Mouse (Mus musculus) hindbrain, embryonic 13.5 days (tissue): ENCODE measurements around the gene Slc12a8. TPM values are rescaled to one million over a fixed set of nuclear protein-coding genes. Genes with fewer than 3 reads are reported as not detected.

Experiments
- ATAC-seq: fragments of 200-750 bp; cut with Nextera tagmentation; 2 replicates; pipeline ENCODE4 v1.8.0; 2017; ENCODE audit warnings: moderate TSS enrichment; ENCODE audit not compliant: low FRiP score
- H3K27ac ChIP-seq: fragments of 300-500 bp; sonication (generic); 2 replicates; pipeline ENCODE4 v1.5.1; 2015; ENCODE audit warnings: inconsistent platforms, mild to moderate bottlenecking, moderate library complexity
- H3K27me3 ChIP-seq: fragments of 300-500 bp; sonication (generic); 2 replicates; pipeline ENCODE4 v1.6.1; 2015; ENCODE audit warnings: mild to moderate bottlenecking, inconsistent platforms
- H3K36me3 ChIP-seq: fragments of 300-500 bp; sonication (generic); 2 replicates; pipeline ENCODE4 v1.6.1; 2015; ENCODE audit warnings: mild to moderate bottlenecking, inconsistent platforms
- H3K4me1 ChIP-seq: fragments of 300-500 bp; sonication (generic); replicated peaks from 2 replicates; pipeline ENCODE4 v1.6.1; 2015; ENCODE audit warnings: inconsistent platforms
- H3K4me2 ChIP-seq: fragments of 300-500 bp; sonication (generic); 2 replicates; pipeline ENCODE4 v1.6.1; 2015; ENCODE audit warnings: inconsistent platforms, mild to moderate bottlenecking, moderate library complexity
- H3K4me3 ChIP-seq: fragments of 300-500 bp; sonication (generic); 2 replicates; pipeline ENCODE4 v1.5.1; 2015; ENCODE audit warnings: mild to moderate bottlenecking, inconsistent platforms
- H3K9ac ChIP-seq: fragments of 300-500 bp; sonication (generic); 2 replicates; pipeline ENCODE4 v1.6.1; 2015; ENCODE audit warnings: mild to moderate bottlenecking, inconsistent platforms
- H3K9me3 ChIP-seq: fragments of 300-500 bp; sonication (generic); 2 replicates; pipeline ENCODE4 v1.6.1; 2016; ENCODE audit warnings: inconsistent platforms
- WGBS: fragments of 180-500 bp; shearing (Covaris S2); methylation state at CpG from one replicate; pipeline ENCODE4 v1.1.7; 2015; 5-methylcytosine and 5-hydroxymethylcytosine counted together
- polyA plus RNA-seq: library from polyadenylated mRNA; unstranded; fragments of >200 nt; fragmentation: Nextera tagmentation; extraction: Ambion mirVana; gene quantifications from 2 replicates; pipeline ENCODE4 v1.2.1, GENCODE M21; 2015

Gene Slc12a8
- polyA plus RNA-seq, 1 experiment from 2014 or later, result 0.62 TPM

DNA sequence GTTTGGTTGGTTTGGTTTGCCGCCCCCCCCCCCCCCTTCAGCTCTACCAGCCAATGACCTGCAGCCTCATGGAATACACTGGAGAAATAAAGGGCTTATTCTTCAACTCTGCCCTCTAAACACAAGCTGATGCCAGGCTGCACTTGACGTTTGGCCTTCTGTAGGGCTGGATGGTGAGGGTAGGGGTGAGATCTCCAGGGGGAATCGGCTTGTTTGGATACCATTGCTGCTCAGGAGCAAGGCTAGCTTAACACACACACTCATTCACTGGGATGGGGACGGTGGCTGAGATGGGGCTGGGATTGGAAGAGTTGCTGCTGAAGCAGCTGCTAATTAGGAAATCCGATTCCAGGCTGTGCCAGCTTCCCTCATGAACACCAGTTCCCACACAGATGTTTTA is 183.5 kb downstream of the Slc12a8 start:
- H3K4me2 ChIP-seq, result no peak overlapping the region
- no peak overlapping the region for H3K4me3 ChIP-seq
- H3K27ac ChIP-seq, result no peak overlapping the region; the same call in 1 of the 2 replicates
- H3K9me3 ChIP-seq, result no peaks in the 10 kb centered on the region
- H3K4me1 ChIP-seq, result peaks cover 56% of the 10 kb centered on the region
- no peak for ATAC-seq
- 71% methylated on average over 5 of the region's 5 CpGs for WGBS
- no peaks in the 10 kb centered on the region for H3K27me3 ChIP-seq
- no peak overlapping the region for H3K9ac ChIP-seq
- no peaks in the 10 kb centered on the region for H3K36me3 ChIP-seq

DNA sequence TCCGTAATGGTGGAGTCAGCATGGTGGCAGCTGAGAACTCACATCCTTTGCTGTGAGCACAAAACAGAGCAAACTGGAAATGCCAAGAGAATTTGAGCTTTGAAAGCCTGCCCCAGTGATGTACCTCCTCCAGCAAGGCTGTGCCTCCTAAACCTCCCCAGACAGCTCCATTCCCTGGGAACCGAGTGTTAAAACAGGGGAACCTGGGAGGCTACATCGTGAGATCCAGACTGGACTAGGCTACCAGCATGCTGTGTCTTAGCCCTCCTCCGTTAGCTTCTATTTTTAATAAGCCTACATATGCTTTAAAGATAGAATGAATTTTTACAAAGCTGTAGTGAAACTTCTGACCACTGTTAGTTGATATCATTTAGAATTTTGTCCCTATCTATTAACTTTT is 184.7 kb downstream of the Slc12a8 start:
- peaks cover 44% of the 10 kb centered on the region for H3K4me1 ChIP-seq
- no peaks in the 10 kb centered on the region for H3K36me3 ChIP-seq
- H3K9ac ChIP-seq, result no peak overlapping the region
- H3K9me3 ChIP-seq, result no peaks in the 10 kb centered on the region
- no peak overlapping the region for H3K4me3 ChIP-seq
- 91% methylated on average over 4 of the region's 4 CpGs for WGBS
- H3K27me3 ChIP-seq, result no peaks in the 10 kb centered on the region
- no peak overlapping the region for H3K4me2 ChIP-seq
- ATAC-seq, result no peak
- no peak overlapping the region for H3K27ac ChIP-seq

DNA sequence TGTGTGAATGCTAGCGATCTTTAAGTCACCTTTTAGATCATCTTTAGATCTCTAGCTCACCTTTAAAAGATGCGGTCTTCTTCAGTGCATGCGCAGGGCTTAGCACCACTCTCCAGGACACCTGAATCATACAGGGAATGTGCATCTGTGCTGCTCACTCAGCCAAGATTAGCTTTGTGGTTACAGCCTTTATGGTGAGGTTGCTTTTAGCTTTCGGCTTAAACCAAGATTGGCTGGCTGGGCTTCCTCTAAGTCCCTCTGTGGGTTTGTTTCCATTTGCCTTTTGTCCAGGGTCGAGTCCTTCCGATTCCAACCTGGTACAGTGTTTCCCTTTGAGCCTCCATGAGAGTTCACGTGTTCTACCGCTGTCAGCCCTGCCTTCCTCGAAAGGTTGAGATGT is 187.2 kb downstream of the Slc12a8 start:
- no peak for ATAC-seq
- no peak overlapping the region for H3K4me2 ChIP-seq
- WGBS, result 84% methylated on average over 9 of the region's 9 CpGs
- H3K27me3 ChIP-seq, result no peaks in the 10 kb centered on the region
- no peaks in the 10 kb centered on the region for H3K36me3 ChIP-seq
- no peak overlapping the region for H3K27ac ChIP-seq
- no peak overlapping the region for H3K9ac ChIP-seq
- no peak overlapping the region for H3K4me3 ChIP-seq
- no peaks in the 10 kb centered on the region for H3K9me3 ChIP-seq
- peaks cover 31% of the 10 kb centered on the region for H3K4me1 ChIP-seq

GRCm38 (mm10) chr16:33705258-33705657 is 188.1 kb downstream of the Slc12a8 start:
- Histone ChIP-seq H3K36me3 (no peaks in the 10 kb centered on the region), H3K4me2 (no peak overlapping the region), H3K4me1 (peaks cover 26% of the 10 kb centered on the region), H3K4me3 (no peak overlapping the region), H3K27me3 (no peaks in the 10 kb centered on the region), H3K9me3 (no peaks in the 10 kb centered on the region), H3K9ac (no peak overlapping the region), H3K27ac (no peak overlapping the region)
- ATAC-seq, result no peak
- WGBS, result 35% methylated on average over 6 of the region's 6 CpGs

GRCm38 (mm10) chr16:33706111-33706890 is 189.2 kb downstream of the Slc12a8 start:
- Histone ChIP-seq H3K36me3 (no peaks in the 10 kb centered on the region), H3K4me1 (peaks cover 16% of the 10 kb centered on the region), H3K27ac (no peak overlapping the region), H3K9me3 (no peaks in the 10 kb centered on the region), H3K9ac (no peak overlapping the region), H3K4me2 (no peak overlapping the region), H3K4me3 (no peak overlapping the region), H3K27me3 (no peaks in the 10 kb centered on the region)
- 94% methylated on average over 14 of the region's 14 CpGs for WGBS
- ATAC-seq, result no peak

GRCm38 (mm10) chr16:33708031-33708430 is 190.9 kb downstream of the Slc12a8 start:
- peaks cover 5% of the 10 kb centered on the region; the same call in 1 of the 2 replicates for H3K36me3 ChIP-seq
- H3K9ac ChIP-seq, result no peak overlapping the region
- no peak for ATAC-seq
- WGBS, result 93% methylated on average over 10 of the region's 10 CpGs
- no peak overlapping the region for H3K27ac ChIP-seq
- peaks cover 15% of the 10 kb centered on the region for H3K4me1 ChIP-seq
- no peak overlapping the region for H3K4me3 ChIP-seq
- no peaks in the 10 kb centered on the region for H3K27me3 ChIP-seq
- no peak overlapping the region for H3K4me2 ChIP-seq
- H3K9me3 ChIP-seq, result no peaks in the 10 kb centered on the region

DNA sequence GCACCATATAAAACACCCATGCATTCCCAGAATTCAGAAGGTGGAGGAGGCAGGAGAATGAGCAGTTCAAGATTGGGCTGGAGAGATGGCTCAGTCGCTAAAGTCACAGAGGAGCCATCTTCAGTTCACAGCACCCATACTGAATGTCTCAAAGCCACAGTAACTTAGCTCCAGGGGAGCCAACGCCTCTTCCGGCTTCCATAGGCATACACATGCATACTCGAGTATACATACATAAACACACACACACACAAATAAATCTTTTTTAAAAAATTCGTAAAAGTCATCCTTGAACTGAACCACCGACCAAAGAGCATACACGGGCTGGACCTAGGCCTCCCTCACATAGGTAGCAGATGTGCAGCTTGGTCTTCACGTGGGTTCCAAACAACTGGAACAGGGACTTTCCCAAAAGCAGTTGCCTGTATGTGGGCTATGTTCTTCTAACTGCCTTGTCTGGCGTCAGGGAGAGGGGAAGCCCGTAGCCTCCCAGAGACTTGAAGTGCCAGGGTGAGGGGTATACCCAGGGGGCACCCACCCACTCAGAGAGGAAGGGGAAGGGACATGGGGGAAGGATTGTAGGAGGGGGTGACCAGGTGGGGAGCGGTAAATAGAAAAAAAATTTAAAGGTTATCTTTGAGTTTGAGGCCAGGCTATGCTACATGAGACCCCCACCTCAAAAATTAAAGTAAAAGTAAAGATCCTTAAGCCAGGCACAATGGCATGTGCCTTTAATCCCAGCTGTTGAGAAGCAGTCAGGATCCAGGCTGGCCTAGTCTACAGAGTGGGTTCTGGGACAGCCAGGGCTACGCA is 191.7 kb downstream of the Slc12a8 start:
- Histone ChIP-seq H3K9ac (no peak overlapping the region), H3K4me1 (peaks cover 15% of the 10 kb centered on the region), H3K36me3 (peaks cover 5% of the 10 kb centered on the region; the same call in 1 of the 2 replicates), H3K4me3 (no peak overlapping the region), H3K4me2 (no peak overlapping the region), H3K9me3 (no peaks in the 10 kb centered on the region), H3K27me3 (no peaks in the 10 kb centered on the region), H3K27ac (no peak overlapping the region)
- ATAC-seq, result no peak
- WGBS, result 95% methylated on average over 12 of the region's 12 CpGs

Other genes with a start within 250 kb of the Slc12a8 start
- 50.6 and 52.3 TPM in 2 replicates for gene Zfp148, start 136.5 kb upstream of the Slc12a8 start, polyA plus RNA-seq
- 10.2 and 10.6 TPM in 2 replicates for gene Heg1, start 167.0 kb downstream of the Slc12a8 start, polyA plus RNA-seq